ENCODE assay signal across 8 mouse cellular contexts in genomic region chr2:77518693-77519092, GRCm38 (mm10).
DNase-seq lines count a peak whose midpoint lies in the region; ATAC-seq and TF ChIP-seq lines count a peak whose summit lies in the region.

No protein-coding gene starts in this region.

- intact Hi-C loops in heart, postnatal 25 days (cut with DNase I): no loop called here

- peak overlapping the region; percentile 36 for H3K4me3 ChIP-seq in forebrain, embryonic 12.5 days (replicated peaks)
- H3K4me3 ChIP-seq in kidney, postnatal 0 days (replicated peaks; ENCODE audit: low read depth, low read length): peak overlapping the region; percentile 30
- H3K4me3 ChIP-seq in midbrain, embryonic 14.5 days (replicated peaks; ENCODE audit: low read depth, low read length): peak overlapping the region; percentile 24
- no peak overlapping the region for H3K4me3 ChIP-seq in cerebellum, adult 2 months (replicated peaks; ENCODE audit: insufficient read depth, low read depth, low read length)

- no peaks in the 10 kb centered on the region for H3K36me3 ChIP-seq in forebrain, embryonic 12.5 days (replicated peaks)
- no peaks in the 10 kb centered on the region for H3K36me3 ChIP-seq in kidney, postnatal 0 days (ENCODE audit: insufficient read depth, low read length)
- H3K36me3 ChIP-seq in midbrain, embryonic 14.5 days (ENCODE audit: control insufficient read depth, insufficient read depth, low read length): no peaks in the 10 kb centered on the region

- peak; percentile 50 for TF ChIP-seq CTCF in kidney, postnatal 0 days (IDR thresholded peaks at IDR 0.05; ENCODE audit: low read depth)
- no peak for TF ChIP-seq CTCF in cerebellum, adult 2 months (IDR thresholded peaks at IDR 0.05; ENCODE audit: borderline replicate concordance, insufficient read depth, low read depth, low read length)

- DNase-seq in heart, adult 11 months: peak; percentile 58
- no peak for DNase-seq in heart, postnatal 25 days (ENCODE audit: low spot score)
- peak; percentile 39 for DNase-seq in kidney, postnatal 0 days (ENCODE audit: low spot score)
- DNase-seq in midbrain, embryonic 14.5 days: peak; percentile 36
- DNase-seq in right cerebral cortex, adult 2 months (ENCODE audit: low spot score in 2 of 2): no peak
- DNase-seq in cerebellum, adult 2 months: no peak

- peak overlapping the region; percentile 65 for H3K4me2 ChIP-seq in forebrain, embryonic 12.5 days
- H3K4me2 ChIP-seq in kidney, postnatal 0 days (ENCODE audit: low read length): peak overlapping the region; percentile 54
- H3K4me2 ChIP-seq in midbrain, embryonic 14.5 days (ENCODE audit: low read length): peak overlapping the region; percentile 56

- peak overlapping the region; percentile 38; the same call in 1 of the 2 replicates for H3K9ac ChIP-seq in forebrain, embryonic 12.5 days
- peak overlapping the region; percentile 29; the same call in 1 of the 2 replicates for H3K9ac ChIP-seq in kidney, postnatal 0 days (ENCODE audit: low read depth, low read length)
- no peak overlapping the region for H3K9ac ChIP-seq in midbrain, embryonic 14.5 days (replicated peaks; ENCODE audit: low read length)

- no peak overlapping the region for H3K27ac ChIP-seq in forebrain, embryonic 12.5 days
- no peak overlapping the region for H3K27ac ChIP-seq in kidney, postnatal 0 days
- H3K27ac ChIP-seq in midbrain, embryonic 14.5 days (replicated peaks; ENCODE audit: low read depth, low read length): no peak overlapping the region
- H3K27ac ChIP-seq in cerebellum, adult 2 months (ENCODE audit: insufficient read depth, low read length): no peak overlapping the region

- no peaks in the 10 kb centered on the region for H3K27me3 ChIP-seq in forebrain, embryonic 12.5 days
- H3K27me3 ChIP-seq in kidney, postnatal 0 days (ENCODE audit: insufficient read depth, low read length): no peaks in the 10 kb centered on the region
- H3K27me3 ChIP-seq in midbrain, embryonic 14.5 days (ENCODE audit: control insufficient read depth, insufficient read depth, low read length): no peaks in the 10 kb centered on the region
- H3K27me3 ChIP-seq in cerebellum, adult 2 months (ENCODE audit: control insufficient read depth, insufficient read depth, low read length): no peaks in the 10 kb centered on the region

- 5% methylated on average over 8 of the region's 8 CpGs for WGBS in forebrain, embryonic 12.5 days
- 7% methylated on average over 8 of the region's 8 CpGs for WGBS in kidney, postnatal 0 days
- WGBS in midbrain, embryonic 14.5 days: 6% methylated on average over 8 of the region's 8 CpGs
- WGBS in cerebellum, adult 2 months: 52% methylated on average over 8 of the region's 8 CpGs

- H3K9me3 ChIP-seq in forebrain, embryonic 12.5 days: no peaks in the 10 kb centered on the region
- H3K9me3 ChIP-seq in kidney, postnatal 0 days (replicated peaks; ENCODE audit: low read length): no peaks in the 10 kb centered on the region
- H3K9me3 ChIP-seq in midbrain, embryonic 14.5 days (ENCODE audit: control insufficient read depth, low read length): no peaks in the 10 kb centered on the region

- ATAC-seq in forebrain, embryonic 12.5 days (ENCODE audit: low FRiP score): no peak
- peak; percentile 33 for ATAC-seq in kidney, postnatal 0 days (replicated peaks; ENCODE audit: low FRiP score, low read depth)
- no peak for ATAC-seq in midbrain, embryonic 14.5 days (ENCODE audit: low FRiP score, low TSS enrichment)
- ATAC-seq in inflammation-experienced regulatory T-cells, adult 6 months: no peak

- TF ChIP-seq POLR2A in cerebellum, adult 2 months (IDR thresholded peaks at IDR 0.05; ENCODE audit: borderline replicate concordance, insufficient read depth, low read length): no peak

- H3K4me1 ChIP-seq in forebrain, embryonic 12.5 days: peaks cover 14% of the 10 kb centered on the region
- H3K4me1 ChIP-seq in kidney, postnatal 0 days (replicated peaks; ENCODE audit: insufficient read depth, low read length): no peaks in the 10 kb centered on the region
- peaks cover 4% of the 10 kb centered on the region; the same call in 1 of the 2 replicates for H3K4me1 ChIP-seq in midbrain, embryonic 14.5 days (ENCODE audit: control insufficient read depth, insufficient read depth, low read length)
- peaks cover 16% of the 10 kb centered on the region; the same call in 1 of the 2 replicates for H3K4me1 ChIP-seq in cerebellum, adult 2 months (ENCODE audit: control insufficient read depth, insufficient read depth, low read length)

Comparison
In these comparisons a context has a peak if more than half of its experiments do, and no peak if none do; other contexts are left out.
1. DNase-seq: peak in heart, adult 11 months (single experiment), kidney, postnatal 0 days (single experiment) and midbrain, embryonic 14.5 days (single experiment); none in heart, postnatal 25 days (single experiment), right cerebral cortex, adult 2 months (0 of 2) and cerebellum, adult 2 months (0 of 2).
2. Peak in every context shown above with its lines, with median percentiles within 50 percentile points of each other: H3K4me2 ChIP-seq.